Mouse (Mus musculus): ENCODE measurements around the gene Gsdma.
"Not testable (repeated sequence)": the region's sequence is repeated elsewhere in the genome, so short reads cannot be mapped to it uniquely, and the experiment has no call there.

Gene Gsdma

DNA sequence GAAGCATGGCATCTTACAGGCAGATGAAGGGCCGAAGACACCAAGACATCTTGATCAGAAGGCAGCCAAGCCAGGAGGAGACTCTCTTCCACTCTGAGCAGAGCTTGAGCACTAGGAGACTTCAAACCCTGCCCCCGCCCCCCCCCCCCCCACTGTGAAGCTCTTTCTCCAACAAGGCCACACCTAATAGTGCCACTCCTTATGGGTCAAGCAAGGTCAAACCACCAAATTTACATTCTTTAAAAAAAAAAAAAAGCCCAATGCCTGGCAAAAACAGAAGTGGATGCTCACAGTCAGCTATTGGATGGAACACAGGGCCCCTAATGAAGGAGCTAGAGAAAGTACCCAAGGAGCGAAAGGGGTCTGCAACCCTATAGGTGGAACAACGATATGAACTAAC, 16.4 kb downstream of the Gsdma start:
- not testable (repeated sequence) for DNase-seq (ENCODE audit: extremely low spot score, low read depth, low spot score)

DNA sequence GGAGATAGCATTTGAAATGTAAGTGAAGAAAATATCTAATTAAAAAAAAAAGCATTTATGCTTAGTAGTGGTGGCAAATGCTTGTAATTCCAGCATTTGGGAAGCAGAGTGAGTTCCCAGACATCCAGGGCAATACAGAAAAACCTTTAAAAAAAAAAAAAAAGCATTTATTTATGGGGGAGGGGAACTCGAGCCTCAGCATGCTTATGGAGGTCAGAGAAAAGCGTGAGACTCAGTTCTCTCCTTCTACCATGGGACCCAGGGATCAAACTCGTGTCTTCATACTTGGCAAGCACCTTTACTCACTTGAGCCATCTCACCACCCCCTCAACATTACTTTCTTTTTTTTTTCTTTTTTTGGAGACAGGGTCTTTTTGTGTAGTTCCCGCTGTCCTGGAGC, 17.0 kb downstream of the Gsdma start:
- DNase-seq (ENCODE audit: extremely low spot score, low read depth, low spot score), result no peak

DNA sequence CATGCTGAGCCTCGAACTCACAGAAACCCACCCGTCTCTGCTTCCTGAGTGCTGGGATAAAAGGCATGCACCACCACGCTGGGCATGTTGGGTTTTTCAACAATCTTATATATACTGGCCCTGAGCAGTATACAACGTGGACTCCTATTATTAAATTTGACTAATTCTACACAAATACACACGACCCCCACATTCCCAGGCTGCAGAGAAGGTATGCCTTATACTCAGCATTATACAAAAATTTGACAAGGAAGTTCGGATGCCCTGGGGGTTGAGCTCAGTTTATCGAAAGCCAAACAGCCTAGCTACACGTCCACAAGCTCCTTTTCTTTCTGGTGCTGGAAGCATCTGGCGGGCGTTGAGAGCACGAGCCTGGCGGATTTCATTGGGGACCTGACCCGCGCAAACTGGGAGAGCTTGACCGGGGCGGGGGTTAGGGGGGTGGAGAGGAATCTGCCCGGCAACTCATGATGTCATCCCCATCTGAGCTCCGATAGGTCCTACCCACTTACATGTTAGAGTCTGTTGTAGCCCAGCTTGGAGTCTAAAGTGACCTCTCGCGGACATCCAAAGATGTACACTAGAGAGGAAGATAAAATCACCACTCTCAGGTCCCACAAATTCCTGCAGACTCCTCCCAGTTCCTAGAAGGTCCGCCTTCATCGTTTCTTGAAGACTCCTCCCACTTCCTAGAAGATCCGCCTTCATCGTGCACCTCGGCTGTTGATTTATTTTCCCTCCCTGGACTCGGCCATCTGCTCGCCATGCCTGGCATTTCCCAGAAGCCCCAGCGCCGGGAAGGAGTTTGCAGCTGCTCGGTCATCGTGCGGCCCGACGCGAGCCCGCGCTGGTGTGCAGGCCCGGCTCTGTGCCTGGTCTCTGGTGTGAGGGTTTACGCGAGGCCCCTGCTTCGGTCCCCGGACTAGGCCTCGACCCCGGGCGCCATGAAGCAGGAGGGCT, 17.9 kb downstream of the Gsdma start, which contains the start of gene Psmd3:
TSS of gene Psmd3 (plus strand) at position 769 of the 960 bp plus-strand sequence.
- DNase-seq (ENCODE audit: extremely low spot score, low read depth, low spot score), result peak; percentile 99

DNA sequence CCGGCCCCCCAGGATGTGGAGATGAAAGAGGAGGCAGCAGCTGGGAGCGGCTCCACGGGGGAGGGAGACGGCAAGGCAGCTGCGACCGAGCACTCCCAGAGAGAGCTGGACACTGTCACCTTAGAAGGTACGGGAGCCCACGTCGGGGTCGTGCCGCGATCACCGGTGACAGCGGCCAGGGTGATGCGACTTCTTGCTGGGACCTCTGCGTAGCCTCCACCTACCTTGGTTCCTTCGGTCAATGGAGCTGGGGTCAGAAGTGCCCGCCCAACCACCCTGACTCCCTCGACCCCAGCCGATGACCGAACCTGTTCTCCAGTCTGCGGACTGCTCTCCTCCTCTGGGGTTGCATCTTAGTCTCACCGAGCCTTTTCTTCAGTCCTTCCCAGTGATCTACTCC, 18.7 kb downstream of the Gsdma start:
- DNase-seq (ENCODE audit: extremely low spot score, low read depth, low spot score), result no peak

DNA sequence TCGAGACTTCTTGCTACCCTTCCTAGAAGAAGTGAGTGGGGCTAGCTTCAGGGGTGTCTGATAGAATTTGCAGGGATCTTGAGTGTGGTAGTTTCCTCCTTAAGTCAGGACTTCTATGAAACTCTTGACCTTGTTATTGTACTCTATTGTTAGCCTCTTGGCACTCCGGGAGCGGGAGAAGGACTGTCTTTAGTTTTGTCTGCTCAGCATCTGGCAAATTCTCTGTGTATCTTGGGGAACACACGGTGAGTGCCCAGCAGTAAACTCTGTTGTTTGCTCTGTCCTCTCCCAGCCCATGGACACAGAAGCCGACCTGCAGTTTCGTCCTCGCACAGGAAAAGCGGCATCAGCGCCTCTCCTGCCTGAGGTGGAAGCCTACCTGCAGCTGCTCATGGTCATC, 21.5 kb downstream of the Gsdma start:
- no peak for DNase-seq (ENCODE audit: extremely low spot score, low read depth, low spot score)

DNA sequence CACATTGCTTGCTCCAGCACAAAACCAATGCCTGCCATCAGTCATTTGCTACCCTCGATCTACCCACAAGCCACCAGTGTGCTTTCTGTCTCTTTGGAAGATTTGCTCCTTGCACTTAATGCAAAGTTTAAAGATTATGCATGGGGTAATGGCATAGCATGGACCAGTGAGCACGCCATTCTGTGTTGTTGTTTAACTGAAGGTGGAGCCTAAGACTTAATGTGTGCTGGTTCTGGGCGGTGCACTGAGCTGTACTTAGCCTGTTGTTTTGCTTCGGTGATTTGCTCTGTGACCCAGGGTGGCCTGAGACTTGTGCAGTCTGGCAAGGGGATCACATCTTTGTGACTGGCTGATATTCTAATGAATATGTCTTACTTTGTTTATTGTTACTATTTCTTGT, 22.8 kb downstream of the Gsdma start:
- no peak for DNase-seq (ENCODE audit: extremely low spot score, low read depth, low spot score)

DNA sequence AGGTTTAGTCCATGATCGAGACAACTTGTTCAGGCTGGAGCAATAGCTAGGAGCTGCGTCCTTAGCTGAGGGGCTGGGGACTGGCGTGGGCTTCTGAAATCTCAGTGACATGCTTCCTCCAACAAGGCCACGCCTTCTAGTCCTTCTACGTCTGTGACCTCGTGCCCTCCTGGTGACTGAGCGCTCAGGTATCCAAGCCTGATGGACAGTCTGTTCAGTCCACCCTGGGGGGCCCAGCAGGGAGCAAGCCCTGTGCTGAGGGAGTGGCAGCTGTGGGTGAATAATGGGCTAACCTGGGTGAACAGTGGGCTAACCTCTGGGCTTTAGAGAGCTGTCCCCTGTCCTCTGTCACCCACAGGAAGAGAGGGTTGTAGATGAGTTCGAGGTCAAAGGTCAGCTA, 23.9 kb downstream of the Gsdma start:
- DNase-seq (ENCODE audit: extremely low spot score, low read depth, low spot score), result no peak

DNA sequence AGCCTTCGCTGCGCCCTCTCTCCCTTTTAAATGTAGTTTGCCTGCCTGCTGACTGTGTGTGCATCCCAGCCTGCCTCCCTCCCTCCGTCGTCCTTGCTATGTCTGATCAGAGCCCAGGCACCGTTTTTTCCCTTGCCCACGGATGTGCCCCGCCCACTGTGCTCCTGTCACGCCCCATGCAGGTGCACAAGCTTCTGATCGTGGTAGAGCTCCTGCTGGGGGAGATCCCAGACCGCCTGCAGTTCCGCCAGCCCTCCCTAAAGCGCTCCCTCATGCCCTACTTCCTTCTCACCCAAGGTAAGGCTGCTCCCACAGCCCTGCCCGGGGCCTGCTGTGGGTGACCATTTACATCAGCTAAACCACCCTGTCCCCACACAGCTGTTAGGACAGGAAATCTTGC, 29.1 kb downstream of the Gsdma start:
- DNase-seq (ENCODE audit: extremely low spot score, low read depth, low spot score), result no peak

DNA sequence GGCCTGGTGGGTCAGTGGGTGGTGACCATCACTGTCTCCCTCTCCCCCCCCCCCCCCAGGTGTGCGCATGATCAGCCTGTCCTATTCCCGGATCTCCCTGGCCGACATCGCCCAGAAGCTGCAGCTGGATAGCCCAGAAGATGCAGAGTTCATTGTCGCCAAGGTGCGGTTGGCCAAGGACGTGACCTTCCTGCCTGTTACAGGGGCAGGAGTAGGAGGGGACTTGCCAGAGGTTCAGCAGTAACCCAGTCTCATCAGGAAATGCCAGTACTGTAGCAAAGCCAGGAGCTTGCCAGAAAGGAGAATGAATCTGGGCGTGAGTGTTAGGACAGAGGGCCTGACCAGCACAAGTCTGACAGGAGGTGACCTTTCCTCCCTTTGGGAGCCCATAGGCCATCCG, 29.6 kb downstream of the Gsdma start:
- no peak for DNase-seq (ENCODE audit: extremely low spot score, low read depth, low spot score)

DNA sequence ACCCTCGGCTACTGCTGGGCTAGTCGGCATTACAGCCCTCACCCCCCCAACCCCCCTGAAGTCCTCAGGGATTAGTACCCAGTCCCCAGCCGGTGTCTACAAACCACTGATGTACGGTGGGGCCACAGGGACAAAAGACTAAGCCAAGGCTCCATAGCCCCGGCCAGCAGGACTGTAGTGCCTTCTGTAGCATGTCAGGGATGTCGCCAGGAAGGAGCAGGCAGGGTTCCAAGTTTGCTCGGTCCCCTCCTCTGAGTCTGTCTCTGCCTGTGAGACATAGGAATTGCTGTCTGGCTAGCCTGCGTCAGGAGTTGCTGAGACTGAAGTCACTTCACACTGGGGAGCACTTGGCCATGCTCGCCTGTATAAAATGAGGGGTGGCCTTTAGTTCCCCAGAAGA, 30.1 kb downstream of the Gsdma start:
- no peak for DNase-seq (ENCODE audit: extremely low spot score, low read depth, low spot score)

DNA sequence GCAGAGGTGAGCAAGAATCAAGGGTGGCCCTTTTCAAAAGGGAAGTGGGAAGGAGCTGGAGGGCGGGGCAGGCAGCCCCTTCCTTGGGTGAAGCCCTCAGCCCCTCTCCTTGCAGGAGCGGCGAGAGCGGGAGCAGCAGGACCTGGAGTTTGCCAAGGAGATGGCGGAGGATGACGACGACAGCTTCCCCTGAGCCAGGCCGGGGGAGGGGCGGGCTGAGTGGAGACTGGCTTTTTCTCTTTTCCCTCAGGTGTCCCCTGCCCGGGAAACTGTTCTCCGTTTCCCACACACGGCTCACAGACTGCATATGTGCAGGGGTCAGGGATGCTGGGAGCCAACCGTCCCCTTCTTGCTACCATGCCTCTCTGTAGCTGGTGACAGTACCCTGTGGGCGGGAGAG, 31.3 kb downstream of the Gsdma start:
- DNase-seq (ENCODE audit: extremely low spot score, low read depth, low spot score), result no peak

DNA sequence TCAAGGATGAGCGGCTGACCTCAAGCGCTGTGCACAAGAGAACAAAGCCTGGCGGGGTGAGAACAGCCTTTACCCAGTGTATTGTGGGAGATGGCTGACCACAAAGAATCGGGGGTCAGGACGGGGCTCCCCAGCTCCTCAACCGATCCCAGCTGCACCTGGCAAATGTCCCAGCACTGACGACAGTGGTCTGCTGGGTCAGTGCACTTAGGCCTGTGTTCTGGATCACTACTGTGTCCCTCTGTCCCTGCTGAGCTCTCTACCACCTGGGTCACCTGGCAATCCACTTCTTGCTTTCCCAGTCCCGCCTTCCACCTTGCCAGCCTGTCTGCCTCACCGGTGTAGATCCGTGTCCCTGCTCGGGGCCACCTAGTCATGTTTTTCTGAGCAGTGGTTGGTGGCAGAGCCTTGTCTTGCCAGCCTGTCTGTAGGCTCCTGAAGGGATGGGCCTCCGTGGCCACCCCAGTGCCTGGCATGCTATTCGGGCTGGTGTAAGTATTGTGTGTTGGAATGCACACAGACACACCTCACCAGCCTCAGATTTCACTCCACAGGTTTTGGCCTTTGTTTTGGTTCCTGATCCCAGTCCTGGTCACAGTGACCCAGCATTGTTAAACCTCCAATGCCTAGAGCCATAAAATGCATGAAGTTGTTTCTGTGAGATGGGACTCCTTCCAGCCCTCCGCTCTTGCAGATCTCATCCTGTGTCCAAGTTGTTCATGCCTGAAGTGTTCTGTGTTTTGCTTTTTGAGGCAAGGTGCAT, 32.5 kb downstream of the Gsdma start:
- DNase-seq (ENCODE audit: extremely low spot score, low read depth, low spot score), result no peak

DNA sequence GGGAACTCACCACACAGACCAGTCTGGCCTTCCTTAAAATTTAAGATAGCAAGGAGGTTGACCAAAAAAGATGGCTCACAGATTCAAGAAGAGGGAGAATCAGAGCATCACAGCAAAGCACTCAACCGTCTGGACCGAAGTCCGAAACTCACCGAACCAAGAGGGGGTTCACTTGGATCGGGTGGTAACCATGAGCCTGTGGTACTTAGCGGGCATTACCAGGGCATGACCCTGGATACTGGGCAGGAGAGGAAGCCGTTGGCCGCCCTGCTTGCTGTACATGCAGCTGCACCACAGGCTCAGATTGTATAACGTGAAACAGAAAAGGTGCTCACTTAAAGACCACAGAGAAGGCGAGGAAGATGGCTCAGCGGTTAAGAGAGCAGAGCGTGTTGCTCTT, 33.1 kb downstream of the Gsdma start:
- no peak for DNase-seq (ENCODE audit: extremely low spot score, low read depth, low spot score)

DNA sequence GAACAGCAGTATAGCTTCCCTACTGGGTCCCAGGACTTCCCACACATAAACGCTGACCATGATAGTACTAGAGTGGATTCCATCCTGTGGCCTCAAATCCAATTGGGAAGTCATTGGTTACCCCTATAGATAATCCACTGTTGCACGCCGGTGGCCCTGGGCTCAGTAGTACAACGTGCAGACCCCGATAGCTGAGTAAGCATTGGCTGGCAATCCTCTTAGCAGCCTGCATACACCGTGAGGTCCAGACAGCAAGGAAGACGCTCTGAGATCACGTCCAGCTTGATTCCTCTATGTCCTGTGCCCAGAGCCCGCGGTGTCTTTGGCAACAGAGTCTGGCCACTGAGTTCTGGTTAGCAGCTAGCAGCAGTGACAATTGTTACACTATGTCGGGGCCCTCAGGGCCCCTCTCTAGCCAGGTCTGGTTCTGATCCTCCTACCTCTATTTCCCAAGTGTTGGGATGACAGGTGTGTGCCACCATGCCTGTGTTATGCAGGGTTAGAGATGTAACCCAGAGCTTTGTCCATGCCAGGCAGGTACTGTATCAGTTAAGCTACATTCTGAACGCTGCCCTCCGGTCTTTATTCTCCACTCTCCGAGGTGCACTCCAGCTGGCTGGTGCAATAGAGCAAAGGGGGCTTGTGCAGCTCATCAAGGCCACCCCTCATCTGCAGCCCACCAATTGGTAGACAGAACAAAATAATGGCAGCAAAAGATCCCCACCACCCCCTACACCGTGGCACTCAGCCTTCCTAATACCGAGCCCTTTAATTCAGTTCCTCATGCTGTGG, 34.9 kb downstream of the Gsdma start:
- no peak for DNase-seq (ENCODE audit: extremely low spot score, low read depth, low spot score)

DNA sequence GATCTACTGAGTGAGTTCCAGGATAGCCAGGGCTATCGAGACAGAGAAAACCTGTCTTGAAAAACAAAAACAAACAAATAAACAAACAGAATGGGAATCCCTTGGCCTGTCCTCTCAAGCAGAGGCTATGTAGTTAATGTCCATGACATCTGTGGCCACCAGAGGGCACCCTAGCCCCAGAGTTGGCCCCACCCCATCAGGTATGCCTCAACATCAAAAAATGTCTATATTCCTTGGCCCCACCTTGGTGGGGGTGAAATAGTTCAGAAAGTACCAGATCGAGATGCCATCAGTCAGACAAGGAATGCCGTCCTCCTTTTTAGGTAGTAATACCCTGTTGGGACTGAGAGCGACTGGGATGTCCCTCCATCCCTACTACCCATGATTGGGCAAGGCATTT, 35.8 kb downstream of the Gsdma start:
- no peak for DNase-seq (ENCODE audit: extremely low spot score, low read depth, low spot score)

DNA sequence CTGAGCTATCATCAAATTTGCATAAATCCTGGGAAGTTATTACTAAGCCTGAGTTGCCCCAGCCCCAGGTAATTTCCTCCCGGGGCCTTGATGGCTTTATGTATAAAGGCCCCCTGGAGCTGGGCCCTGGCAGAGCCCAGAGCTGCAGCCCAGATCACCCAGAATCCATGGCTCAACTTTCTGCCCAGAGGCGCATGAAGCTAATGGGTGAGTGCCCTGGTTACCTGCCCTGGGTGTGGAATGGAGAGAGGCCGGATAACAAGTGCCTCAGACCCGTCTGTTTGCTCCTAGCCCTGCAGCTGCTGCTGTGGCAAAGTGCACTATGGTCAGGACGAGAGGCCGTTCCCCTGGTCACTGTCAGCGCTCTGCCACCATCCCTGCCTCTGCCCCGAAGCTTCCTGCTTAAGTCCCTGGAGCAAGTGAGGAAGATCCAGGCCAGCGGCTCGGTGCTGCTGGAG, 37.1 kb downstream of the Gsdma start, which contains the start of gene Csf3:
TSS of gene Csf3 (plus strand) at position 51 of the 458 bp plus-strand sequence.
- DNase-seq (ENCODE audit: extremely low spot score, low read depth, low spot score), result no peak

DNA sequence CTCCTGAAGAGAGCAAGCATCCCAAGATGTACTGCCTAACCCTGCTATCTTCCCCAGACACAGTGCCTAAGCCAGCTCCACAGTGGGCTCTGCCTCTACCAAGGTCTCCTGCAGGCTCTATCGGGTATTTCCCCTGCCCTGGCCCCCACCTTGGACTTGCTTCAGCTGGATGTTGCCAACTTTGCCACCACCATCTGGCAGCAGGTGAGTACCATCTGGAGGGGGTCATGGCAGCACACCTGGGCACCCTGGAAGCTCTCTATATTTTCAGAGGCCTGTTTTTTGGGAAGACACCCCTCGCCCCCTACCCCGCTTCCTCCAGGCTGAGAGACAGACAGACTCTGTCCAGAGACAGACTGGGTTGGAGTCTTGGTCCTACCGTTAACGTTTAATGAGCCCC, 38.2 kb downstream of the Gsdma start:
- DNase-seq (ENCODE audit: extremely low spot score, low read depth, low spot score), result no peak

DNA sequence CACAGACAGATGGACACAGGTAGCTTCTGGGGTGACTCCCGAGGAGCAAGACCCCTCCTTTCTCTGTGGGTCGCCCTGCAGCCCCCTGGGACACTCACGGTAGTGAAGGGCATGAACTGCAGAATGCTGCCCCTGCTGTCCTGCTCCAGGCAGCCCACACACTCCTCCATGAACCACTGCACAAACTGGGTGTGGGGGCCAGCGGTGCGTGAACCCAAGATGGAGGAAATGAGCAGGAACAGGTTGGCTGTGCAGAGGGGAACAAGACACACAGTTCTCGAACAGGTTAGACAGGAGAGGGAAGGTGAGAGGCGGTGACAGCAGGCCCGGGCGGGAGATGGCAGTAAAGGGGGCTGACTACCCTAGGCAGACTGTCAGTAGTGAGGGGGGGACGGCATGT, 40.9 kb downstream of the Gsdma start:
- no peak for DNase-seq (ENCODE audit: extremely low spot score, low read depth, low spot score)

DNA sequence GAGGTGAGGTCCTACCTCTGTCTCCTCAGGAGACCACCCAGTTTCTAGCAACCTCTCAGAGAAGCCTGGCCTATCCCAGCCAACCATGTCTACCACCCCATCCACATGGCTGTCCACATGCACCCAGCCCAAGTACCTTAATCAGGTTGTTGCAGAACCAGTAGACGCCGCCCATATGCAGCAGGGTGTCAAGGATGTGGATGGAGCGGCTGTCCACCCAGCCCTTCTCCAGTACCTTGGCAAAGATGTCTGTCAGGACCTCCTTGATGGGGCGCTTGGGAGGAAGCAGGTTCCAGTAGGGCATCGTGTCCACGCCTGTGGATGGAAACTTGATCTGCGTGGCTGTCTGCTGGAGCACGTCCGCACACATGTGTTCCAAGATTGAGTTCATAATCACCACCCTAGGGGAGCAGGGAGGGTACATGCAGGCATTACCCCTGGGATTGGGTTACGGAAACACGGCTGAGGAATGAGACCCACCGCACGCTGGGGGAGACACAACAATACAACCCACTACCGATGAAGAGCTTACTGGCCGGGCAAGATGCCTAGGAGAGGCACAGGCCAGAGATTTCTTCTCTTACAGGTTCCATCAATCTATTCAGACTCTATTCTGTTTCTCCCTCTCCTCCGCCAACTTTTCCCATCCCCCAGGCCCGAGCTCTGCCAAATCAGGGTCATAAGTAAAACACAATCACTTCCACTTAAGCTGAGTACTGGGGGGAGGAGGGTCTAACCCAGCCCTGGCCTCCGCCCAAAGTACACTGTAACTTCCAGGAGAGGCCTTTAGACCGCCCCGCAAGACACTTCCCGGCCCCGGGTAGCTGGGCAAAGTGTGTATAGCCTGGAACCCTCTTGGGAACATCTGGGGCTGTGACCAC, 43.5 kb downstream of the Gsdma start:
- DNase-seq (ENCODE audit: extremely low spot score, low read depth, low spot score), result no peak

DNA sequence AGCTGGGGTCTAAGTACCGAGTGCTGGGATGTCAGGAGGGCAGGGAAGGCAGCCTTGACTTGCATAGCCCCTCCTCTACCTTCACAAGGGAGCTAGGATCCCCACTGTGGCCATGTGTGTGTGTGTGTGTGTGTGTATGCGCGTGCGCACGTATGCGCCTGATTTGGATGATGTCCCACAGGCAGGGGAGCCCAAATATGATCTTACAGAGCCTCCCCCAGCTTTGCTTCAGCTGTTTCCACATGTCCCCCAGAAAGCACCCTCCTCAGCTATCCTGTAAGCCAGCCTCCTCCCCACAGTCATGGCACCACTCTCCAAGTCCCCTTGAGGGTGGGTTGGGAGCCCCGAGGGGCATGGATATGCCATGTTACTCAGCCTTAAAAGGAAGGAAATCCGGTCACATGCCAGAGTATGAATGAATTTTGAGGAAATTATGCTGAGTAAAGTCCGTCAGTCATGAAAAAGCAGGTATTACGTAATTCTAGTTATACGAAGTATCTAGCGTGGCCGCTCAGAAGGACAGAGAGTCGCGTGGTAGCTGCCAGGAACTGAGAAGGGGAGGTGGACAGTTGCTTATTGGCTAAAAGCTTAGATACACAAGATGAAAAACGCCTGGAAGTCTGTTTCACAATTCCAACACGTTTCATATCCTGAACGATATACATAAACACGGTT, 44.3 kb downstream of the Gsdma start:
- no peak for DNase-seq (ENCODE audit: extremely low spot score, low read depth, low spot score)

All from hindlimb bud, embryonic 11.5 days (tissue).